Mouse (Mus musculus) neutrophil, adult 65 days (primary cell): Measurements from ENCODE around the gene Gramd4. TPM values are rescaled to one million over a fixed set of nuclear protein-coding genes. Genes with fewer than 3 reads are reported as not detected.

Experiments
- total RNA-seq: library from RNA; stranded (reverse); gene quantifications from 2 replicates; pipeline ENCODE4 v1.2.4, GENCODE M21; 2023

Gramd4 gene
- 9.8 and 11.7 TPM in 2 replicates for total RNA-seq

GRCm38 (mm10) chr15:86057413-86057812, at the start of gene Gramd4:
Gramd4 (plus strand) TSS chr15:86057695.

DNA sequence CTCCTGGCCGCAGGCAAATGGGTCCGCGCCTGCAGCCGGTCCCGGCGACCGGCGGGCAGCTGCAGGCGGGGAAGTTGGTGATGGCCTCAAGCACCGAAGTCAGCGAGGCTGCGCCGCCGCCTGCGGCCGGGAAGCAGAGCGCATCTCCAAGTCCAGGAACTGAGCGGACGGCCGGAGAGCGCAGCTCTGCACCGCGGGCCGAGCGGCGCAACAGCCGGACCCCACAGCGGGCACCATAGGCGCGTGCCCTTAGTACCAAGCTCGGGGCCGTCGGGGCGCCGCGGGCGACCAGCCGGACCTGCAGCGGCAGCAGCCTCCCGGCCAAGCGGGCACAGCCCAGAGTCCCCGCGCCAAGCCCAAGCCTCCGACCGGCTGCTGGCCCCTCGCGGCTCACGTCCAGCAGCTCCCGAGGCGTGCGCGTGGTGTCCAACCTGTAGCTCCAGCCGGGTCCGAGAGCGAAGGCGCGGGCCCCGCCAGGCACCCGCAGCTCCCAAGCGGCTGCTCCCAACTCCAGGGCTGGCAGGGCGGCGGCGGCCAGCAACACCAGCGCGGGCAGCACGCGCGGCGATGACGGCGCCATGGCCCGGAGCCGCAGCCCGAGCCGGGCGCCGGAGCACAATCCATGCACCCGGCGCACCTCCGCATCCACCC, 24.2 kb upstream of the Gramd4 start, which contains the start of gene Celsr1:
TSS of gene Celsr1 (minus strand) at position 587 of the 651 bp plus-strand sequence.

DNA sequence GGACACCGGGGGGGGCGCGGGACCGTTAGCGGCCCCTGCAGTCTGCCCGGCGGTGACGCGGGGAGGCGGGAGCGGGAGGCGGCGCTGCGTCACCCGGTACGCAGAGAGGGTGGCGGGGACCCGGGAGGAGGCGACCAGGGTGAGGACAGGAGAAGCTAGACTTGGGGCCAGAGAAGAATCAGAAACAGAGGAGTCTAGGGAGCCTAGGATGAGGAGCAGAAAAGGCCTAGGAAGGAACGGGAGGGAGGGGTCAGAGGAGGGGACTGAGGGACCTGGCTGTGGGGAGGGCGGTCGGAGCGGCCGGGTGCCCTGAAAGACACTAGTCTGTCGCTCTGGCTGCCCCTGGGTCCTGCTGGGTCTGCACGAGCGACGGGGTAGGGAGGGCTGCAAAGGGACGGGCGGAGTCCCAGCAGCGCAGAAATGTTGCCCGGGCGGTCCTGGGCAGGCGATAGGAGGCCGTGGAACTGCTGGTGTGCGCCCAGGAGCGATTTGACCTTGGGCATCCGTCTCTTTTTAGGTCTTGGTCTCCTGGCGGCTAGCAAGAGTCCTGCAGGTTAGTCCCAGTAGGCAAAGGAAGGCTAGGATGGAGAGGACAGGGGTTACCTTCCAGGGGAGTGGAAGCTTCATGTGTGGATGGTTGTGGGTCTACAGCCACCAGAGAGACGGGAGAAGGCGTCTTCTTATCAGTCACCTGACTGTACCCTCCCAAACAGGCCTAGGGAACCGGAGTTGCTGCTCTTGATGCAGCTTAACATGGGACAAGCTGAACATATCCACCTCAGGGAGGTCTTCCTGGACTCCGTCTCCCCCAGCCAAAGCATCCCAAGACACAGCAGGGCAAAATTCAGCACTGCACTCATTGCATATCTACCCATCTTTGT, 128.4 kb downstream of the Gramd4 start, which contains the start of gene Cerk:
TSS of gene Cerk (minus strand) at position 453 of the 881 bp plus-strand sequence.

Other genes starting within 250 kb of the Gramd4 start
- gene Cdpf1, start 246.0 kb upstream of the Gramd4 start, total RNA-seq: 3.5 and 5.3 TPM in 2 replicates
- gene Pkdrej, start 236.0 kb upstream of the Gramd4 start, total RNA-seq: not detected in 2 replicates
- 5.7 and 6.5 TPM in 2 replicates for gene Ttc38, start 225.4 kb upstream of the Gramd4 start, total RNA-seq
- 11.5 and 13.7 TPM in 2 replicates for gene Gtse1, start 197.9 kb upstream of the Gramd4 start, total RNA-seq
- gene Trmu, start 178.4 kb upstream of the Gramd4 start, total RNA-seq: 4.3 and 6.2 TPM in 2 replicates
- 1.2 and 1.4 TPM in 2 replicates for gene Celsr1, start 23.9 kb upstream of the Gramd4 start, total RNA-seq
- gene Cerk, start 128.4 kb downstream of the Gramd4 start, total RNA-seq: 24.4 and 25.4 TPM in 2 replicates
- 32.3 and 52.2 TPM in 2 replicates for gene Tbc1d22a, start 156.8 kb downstream of the Gramd4 start, total RNA-seq